Mouse (Mus musculus) B cell, adult 2 months (primary cell): Measurements from ENCODE around the gene 1700001L19Rik.
"Not testable (repeated sequence)": the region's sequence is repeated elsewhere in the genome, so short reads cannot be mapped to it uniquely, and the experiment has no call there.

Experiments used
- DNase-seq, 2 experiments: peaks; one replicate each; pipeline ENCODE4 v3.0.0; 2022

1700001L19Rik gene

DNA sequence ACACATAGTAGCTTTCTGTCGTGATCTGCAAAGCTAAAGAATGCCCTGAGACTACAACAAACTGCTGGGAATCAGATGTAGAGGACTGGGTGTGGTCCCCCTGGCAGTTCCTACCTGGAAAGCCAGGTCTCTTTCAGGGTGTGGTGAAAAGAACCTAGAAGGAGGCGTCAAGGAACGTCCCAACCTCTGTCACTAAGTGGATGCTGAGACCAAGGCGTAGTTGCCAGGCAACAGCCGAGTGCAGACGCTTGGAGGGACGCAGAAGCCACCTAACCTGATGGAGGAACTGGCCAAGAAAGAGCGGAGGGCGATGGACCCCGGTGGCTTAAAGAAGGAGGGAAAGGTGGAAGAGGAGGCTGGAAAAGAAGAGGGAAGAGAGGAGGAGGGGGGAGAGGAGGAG lies at the start of gene 1700001L19Rik:
TSS of gene 1700001L19Rik (plus strand) at position 223 of the 400 bp plus-strand sequence.
- DNase-seq, result no peak

DNA sequence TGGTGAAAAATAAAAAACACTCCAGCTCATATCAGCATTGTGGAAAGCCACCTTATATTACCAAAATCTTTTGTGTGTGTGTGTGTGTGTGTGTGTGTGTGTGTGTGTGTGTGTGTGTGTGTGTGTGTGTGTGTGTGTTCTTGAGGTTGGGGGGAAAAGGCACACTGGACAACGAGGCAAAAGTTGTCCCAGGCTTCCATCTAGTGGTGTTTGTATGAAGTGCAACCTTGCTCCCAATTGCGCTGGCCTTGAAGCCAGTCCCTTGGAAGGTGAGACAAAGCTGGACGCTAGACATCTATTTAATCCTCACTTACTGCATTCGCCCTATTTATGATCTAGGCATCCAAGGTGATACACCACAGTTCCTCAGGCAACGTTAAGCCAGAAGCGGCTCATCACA lies 43.8 kb upstream of the 1700001L19Rik start:
- not testable (repeated sequence) for DNase-seq

DNA sequence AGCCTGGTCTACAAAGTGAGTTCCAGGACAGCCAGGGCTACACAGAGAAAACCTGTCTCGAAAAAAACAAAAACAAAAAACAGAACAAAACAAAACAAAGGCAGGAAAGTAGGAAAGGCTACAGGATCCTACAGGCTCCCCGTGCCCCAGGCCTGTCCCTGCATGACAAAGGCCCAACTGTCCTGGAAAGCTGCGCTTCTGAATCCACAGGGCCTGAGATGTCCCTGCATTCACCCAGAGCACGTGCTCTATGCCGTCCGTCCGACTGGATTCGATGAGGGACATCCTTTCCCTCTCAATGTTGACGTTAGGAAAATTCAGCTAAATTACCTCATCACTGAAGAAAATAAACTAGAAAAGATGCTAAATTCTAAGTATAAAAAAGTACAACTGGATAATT lies 29.1 kb upstream of the 1700001L19Rik start:
- no peak for DNase-seq

DNA sequence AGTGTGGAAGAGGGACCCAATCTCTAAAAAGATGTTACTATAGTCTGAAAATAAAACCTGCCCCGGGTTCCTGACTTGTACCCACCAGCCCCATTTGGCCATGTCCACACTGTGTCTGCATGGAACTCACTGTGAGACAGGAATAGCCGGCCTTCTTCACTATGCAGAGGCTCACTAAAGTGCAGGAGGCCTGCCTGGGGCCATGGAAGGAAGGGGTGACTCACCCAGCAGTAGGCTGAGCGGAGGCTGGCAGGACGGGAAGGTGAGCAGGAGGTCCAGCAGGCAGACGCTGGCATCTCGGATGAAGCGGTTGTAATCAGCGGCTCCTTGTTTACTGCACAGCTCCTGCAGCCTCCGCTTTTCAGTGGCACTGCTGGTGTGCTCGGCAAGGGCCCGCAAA lies 28.7 kb upstream of the 1700001L19Rik start:
- DNase-seq, result no peak

DNA sequence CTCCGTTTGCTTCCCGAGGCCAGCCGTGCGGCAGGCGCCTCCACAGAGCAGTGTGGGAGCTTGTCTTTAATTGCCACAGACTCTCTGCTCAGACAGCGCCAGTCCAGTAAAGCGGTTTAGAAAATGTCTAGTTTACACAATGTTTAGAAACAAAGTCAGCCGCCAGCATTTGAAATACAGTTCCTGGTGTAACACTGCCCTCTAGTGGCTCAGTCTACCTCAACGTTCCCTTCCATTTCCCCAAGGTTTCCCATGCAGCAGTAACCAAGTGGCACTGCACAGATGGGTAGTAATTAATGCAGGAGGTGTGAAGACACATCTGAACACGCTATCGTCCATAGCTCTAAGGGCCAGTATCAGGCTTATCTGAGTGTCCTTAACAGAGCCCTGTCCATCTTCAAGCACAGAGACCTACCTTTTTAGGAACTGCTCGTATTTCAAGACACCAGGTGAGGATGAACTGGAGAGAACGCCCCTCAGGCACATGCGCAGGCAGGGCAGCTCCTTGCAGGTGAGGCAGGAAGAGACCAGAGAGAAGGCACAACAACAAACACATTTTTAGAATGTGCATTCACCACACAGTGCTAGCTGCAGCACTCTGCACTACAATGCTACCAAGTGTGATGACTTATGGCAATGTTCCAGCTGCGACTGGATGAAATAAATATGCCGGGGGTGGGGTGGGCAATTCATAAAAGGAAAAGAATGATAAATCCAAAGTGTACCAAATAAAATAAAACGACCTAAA lies 27.5 kb upstream of the 1700001L19Rik start:
- DNase-seq, result peak; percentile 47 to 53

DNA sequence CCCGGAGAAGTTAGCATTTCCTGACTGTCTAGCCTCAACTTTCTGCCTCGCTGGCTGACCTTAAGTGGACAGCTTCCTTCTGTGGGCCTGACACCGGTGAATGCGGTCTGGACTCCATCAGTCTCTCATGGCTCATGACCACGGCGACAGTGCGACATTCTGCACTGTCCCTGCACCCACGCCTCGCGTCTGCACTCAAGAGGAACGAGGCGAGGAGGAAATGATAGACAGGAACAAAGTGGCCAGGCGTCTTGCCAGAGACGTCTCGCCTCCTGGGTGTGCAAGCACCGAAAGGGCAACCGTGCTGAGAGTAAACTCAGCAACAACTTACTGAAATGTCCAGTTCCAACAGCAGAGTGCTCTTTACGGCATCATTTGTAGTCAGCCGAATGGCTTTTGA lies 25.0 kb upstream of the 1700001L19Rik start:
- no peak for DNase-seq

- DNase-seq, result no peak
Measured at GRCm38 (mm10) chr13:68572966-68573913, 24.0 kb upstream of the 1700001L19Rik start.

DNA sequence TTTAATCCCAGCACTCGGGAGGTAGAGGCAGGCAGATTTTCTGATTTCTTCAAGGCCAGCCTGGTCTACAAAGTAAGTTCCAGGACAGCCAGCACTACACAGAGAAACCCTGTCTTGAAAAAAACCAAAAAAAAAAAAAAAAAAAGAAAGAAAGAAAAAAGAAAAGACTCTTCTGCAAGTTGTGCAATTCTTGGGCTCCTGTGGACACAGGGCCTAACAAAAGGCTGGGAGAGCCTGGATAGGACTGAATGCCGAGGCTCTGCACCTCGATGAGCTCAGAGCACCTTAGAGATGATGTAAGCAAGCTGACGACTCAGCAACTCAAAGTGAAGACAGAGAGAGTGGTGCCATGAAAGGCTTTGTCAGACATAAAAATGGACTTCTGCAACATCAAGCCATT lies 22.8 kb upstream of the 1700001L19Rik start:
- no peak for DNase-seq

- DNase-seq, result no peak
Measured at GRCm38 (mm10) chr13:68577945-68578344, 19.3 kb upstream of the 1700001L19Rik start.

DNA sequence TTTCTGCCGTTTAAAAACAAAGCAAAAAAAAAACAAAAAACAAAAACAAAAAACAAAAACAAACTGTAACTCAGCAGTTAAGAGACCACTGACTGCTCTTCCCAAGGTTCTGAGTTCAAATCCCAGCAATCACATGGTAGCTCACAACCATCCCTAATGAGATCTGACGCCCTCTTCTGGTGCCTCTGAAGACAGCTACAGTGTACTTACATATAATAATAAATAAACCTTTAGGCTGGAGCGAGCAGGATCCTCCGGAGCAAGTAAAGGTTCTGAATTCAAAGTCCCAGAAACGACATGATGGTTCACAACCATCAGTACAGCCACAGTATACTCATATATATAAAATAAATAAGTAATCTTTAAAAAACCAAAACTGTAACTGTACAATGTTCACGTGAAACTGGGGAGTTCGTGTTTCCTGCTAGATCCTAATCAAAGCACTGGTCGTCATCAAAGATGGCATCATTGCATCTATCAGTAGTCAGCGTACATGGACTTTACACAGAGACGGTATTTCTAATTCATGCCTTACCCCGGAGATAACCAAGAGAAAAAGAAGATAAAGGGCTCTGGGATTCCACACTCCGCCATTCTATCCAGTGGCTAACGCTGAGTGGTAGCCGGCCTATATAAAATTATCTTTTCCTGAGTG lies 16.0 kb upstream of the 1700001L19Rik start:
- DNase-seq, result peak; percentile 2 to 3

DNA sequence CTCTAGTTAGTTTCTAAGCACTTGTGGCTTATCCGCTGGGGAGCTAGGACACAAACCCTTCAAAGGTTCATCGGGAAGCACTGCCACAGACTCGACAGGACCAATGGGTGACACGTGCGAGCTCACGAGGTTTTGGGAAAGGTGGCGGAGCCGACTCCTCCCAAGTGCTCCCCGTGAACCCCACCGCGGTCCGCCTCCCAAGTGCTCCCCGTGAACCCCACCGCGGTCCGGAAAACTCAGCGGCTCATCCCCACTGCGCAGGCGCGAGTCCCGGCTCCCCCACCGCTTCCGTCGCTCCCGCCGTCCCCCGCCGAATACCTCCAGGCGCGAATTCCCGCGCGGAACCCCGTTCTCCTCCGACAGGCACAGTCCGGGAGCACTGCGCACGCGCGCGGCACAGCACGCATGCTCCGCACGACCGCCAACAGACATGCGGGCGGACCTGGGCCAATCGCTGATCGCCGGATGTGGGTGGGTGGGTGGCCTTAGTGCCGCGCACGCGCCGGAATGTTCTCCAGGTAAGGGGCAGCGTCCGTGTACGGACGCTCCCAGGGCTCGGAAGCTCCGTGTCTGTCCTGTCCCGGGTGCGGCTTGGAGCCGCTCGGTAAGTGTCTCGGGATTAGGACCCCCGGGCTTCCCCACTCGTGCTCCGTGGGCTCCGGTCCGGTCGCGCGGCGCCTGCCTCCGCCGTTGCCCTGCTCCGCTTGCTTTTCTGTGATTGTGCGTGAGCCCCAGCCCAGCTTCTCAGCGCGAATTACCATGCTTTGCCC lies 15.3 kb upstream of the 1700001L19Rik start, which contains the start of the genes Mtrr and Fastkd3:
TSS of gene Mtrr (minus strand) at position 403 of the 770 bp plus-strand sequence.
TSS of gene Fastkd3 (plus strand) at position 488 of the 770 bp plus-strand sequence.
- DNase-seq, result peak; percentile 90 to 93

- peak in 1 of 2 experiments; percentile 24 for DNase-seq
Measured at GRCm38 (mm10) chr13:68582517-68582780, 14.8 kb upstream of the 1700001L19Rik start.

DNA sequence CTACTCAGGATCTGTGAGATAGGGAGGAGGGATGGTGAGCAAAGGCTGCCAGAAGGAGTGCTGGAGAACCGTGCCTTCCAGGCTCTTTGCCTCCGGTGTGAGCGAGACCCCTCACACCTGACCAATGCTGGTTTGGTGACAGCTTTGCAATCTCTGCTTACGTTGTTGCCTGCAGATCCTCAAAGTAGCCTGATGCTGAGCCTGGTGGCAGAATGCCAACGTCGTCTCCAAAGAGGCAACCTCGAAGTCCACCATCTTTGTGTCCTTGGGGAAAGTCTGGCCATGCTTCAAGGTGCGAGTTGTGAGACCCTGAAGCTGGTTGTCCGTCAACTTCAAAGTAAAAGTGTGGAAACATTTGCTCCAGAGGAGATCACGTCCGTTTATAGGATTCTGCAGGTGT lies 13.3 kb upstream of the 1700001L19Rik start:
- DNase-seq, result no peak

GRCm38 (mm10) chr13:68585441-68585840 lies 11.8 kb upstream of the 1700001L19Rik start:
- no peak for DNase-seq

DNA sequence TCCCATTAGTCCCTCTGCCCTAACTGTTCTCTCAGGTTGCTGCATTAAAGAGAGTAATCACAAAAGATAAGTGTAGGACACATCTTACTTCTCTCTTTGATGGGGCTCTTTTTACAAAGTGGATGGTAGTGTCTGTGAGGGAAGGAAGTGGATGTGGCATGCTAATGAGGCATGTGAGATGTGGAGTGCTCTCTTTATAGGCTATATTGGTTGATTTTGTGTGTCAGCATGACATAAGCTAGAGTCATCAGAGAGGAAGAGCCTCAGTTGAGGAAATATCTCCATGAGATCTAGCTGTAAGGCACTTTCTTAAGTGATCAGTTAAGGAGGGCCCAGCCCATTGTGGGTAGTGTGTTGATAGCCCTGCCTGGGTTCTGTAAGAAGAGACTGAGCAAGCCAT lies 8.9 kb upstream of the 1700001L19Rik start:
- DNase-seq, result no peak

GRCm38 (mm10) chr13:68593797-68594196 lies 3.4 kb upstream of the 1700001L19Rik start:
- DNase-seq, result no peak

- no peak for DNase-seq
Measured at GRCm38 (mm10) chr13:68597667-68598066, 446 bp downstream of the 1700001L19Rik start.

GRCm38 (mm10) chr13:68598953-68599352 lies 1.7 kb downstream of the 1700001L19Rik start:
- DNase-seq, result no peak

GRCm38 (mm10) chr13:68601184-68601583 lies 4.0 kb downstream of the 1700001L19Rik start:
- no peak for DNase-seq

- DNase-seq, result no peak
Measured at GRCm38 (mm10) chr13:68603085-68603484, 5.9 kb downstream of the 1700001L19Rik start.

DNA sequence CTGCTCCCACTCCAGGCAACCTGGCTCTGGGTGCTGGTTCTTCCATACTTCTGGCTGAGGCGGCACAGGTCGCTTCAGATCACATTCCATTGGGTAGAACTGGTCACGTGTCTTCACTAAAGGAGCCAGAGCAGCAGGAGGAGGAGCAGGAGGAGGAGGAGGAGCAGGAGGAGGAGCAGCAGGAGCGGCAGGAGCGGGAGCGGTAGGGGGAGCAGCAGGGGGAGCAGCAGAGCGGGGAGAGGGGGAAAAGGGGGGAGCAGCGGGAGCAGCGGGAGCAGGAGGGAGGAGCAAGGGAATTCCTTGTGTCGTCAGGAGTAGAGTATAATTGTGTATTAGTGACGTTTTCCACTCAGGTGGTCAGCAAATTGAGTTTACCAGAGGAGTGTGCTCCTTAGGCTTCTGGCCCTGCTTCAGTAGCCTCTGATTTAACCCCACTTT lies 8.5 kb downstream of the 1700001L19Rik start:
- no peak for DNase-seq

GRCm38 (mm10) chr13:68607652-68608405 lies 10.6 kb downstream of the 1700001L19Rik start:
- no peak for DNase-seq
